In genomic region chr15:87624610-87625091, GRCm38 (mm10) we compare ENCODE assay signal across 9 mouse cellular contexts.
DNase-seq lines count a peak whose midpoint lies in the region; ATAC-seq and TF ChIP-seq lines count a peak whose summit lies in the region.
"Had no signal": no experiment of that assay in that cellular context is flagged by ENCODE, and none has a peak within 500 bp of the region (broad histone marks: within the 10 kb centered on the region; RNA-seq: fewer than 3 reads in every experiment).

No protein-coding gene starts in this region.

- peak overlapping the region; percentile 28; the same call in 1 of the 2 replicates for H3K27ac ChIP-seq in embryonic facial prominence, embryonic 13.5 days
- H3K27ac ChIP-seq in intestine, embryonic 16.5 days (ENCODE audit: low read length): no peak overlapping the region
- peak overlapping the region; percentile 89 for H3K27ac ChIP-seq in midbrain, postnatal 0 days (ENCODE audit: low read depth, low read length)

- under 1% methylated on average over 53 of the region's 76 CpGs for WGBS in embryonic facial prominence, embryonic 13.5 days
- under 1% methylated on average over 39 of the region's 76 CpGs for WGBS in intestine, embryonic 16.5 days
- WGBS in midbrain, postnatal 0 days: 3% methylated on average over 7 of the region's 76 CpGs

- peak overlapping the region; percentile 94 for H3K4me2 ChIP-seq in embryonic facial prominence, embryonic 13.5 days
- peak overlapping the region; percentile 98 for H3K4me2 ChIP-seq in intestine, embryonic 16.5 days (ENCODE audit: low read depth, low read length)
- H3K4me2 ChIP-seq in midbrain, postnatal 0 days (ENCODE audit: low read depth, low read length, poor library complexity, severe bottlenecking): peak overlapping the region; percentile 77

- peak overlapping the region; percentile 81 for H3K4me3 ChIP-seq in E14TG2a.4 (replicated peaks; ENCODE audit: low read length)
- peak overlapping the region; percentile 67 for H3K4me3 ChIP-seq in embryonic facial prominence, embryonic 13.5 days
- H3K4me3 ChIP-seq in intestine, embryonic 16.5 days (ENCODE audit: low read length): peak overlapping the region; percentile 61
- H3K4me3 ChIP-seq in midbrain, postnatal 0 days (ENCODE audit: low read depth, low read length): peak overlapping the region; percentile 82

- peak overlapping the region; percentile 78 for H3K9ac ChIP-seq in embryonic facial prominence, embryonic 13.5 days
- peak overlapping the region; percentile 68 for H3K9ac ChIP-seq in intestine, embryonic 16.5 days (ENCODE audit: low read depth, low read length)
- H3K9ac ChIP-seq in midbrain, postnatal 0 days (replicated peaks; ENCODE audit: low read length, poor library complexity, severe bottlenecking): peak overlapping the region; percentile 92

- no peaks in the 10 kb centered on the region for H3K36me3 ChIP-seq in E14TG2a.4 (ENCODE audit: insufficient read depth, low read length)
- no peaks in the 10 kb centered on the region for H3K36me3 ChIP-seq in embryonic facial prominence, embryonic 13.5 days
- no peaks in the 10 kb centered on the region for H3K36me3 ChIP-seq in intestine, embryonic 16.5 days (ENCODE audit: control insufficient read depth, insufficient read depth, low read length)
- no peaks in the 10 kb centered on the region for H3K36me3 ChIP-seq in midbrain, postnatal 0 days (ENCODE audit: insufficient read depth, low read length)
- H3K36me3 ChIP-seq: G1E had no signal

- DNase-seq in gastrocnemius, postnatal 4 days (ENCODE audit: low spot score in 2 of 2): peak; percentile 29 to 32
- DNase-seq in gastrocnemius, adult 18-20 months (ENCODE audit: low spot score): no peak
- peak; percentile 37 for DNase-seq in midbrain, postnatal 0 days (ENCODE audit: low spot score)
- DNase-seq in c-Kit-positive CD71-positive TER-119-positive erythroid progenitor cells, embryonic 14.5 days (ENCODE audit: low spot score): no peak
- DNase-seq in ovary, postnatal 10 days (ENCODE audit: low spot score): no peak

- peaks cover 54% of the 10 kb centered on the region for H3K27me3 ChIP-seq in E14TG2a.4 (ENCODE audit: insufficient read depth, low read length)
- H3K27me3 ChIP-seq in embryonic facial prominence, embryonic 13.5 days: peaks cover 49% of the 10 kb centered on the region
- peaks cover 49% of the 10 kb centered on the region for H3K27me3 ChIP-seq in intestine, embryonic 16.5 days (replicated peaks; ENCODE audit: control insufficient read depth, insufficient read depth, low read length)
- no peaks in the 10 kb centered on the region for H3K27me3 ChIP-seq in midbrain, postnatal 0 days (ENCODE audit: insufficient read depth, low read length)

- no peak; the same call in 1 of the 2 replicates for ATAC-seq in embryonic facial prominence, embryonic 13.5 days (ENCODE audit: insufficient number of reproducible peaks, insufficient read depth, low FRiP score, low TSS enrichment, low read depth)
- peak; percentile 70 for ATAC-seq in intestine, embryonic 16.5 days
- peak; percentile 6; the same call in 1 of the 2 replicates for ATAC-seq in midbrain, postnatal 0 days (ENCODE audit: low FRiP score)

- TF ChIP-seq CTCF in E14TG2a.4 (conservative IDR thresholded peaks at IDR 0.05; ENCODE audit: low read length): no peak
- TF ChIP-seq CTCF in midbrain, postnatal 0 days (IDR thresholded peaks at IDR 0.05): no peak

- no peaks in the 10 kb centered on the region for H3K9me3 ChIP-seq in E14TG2a.4 (ENCODE audit: low read length)
- H3K9me3 ChIP-seq in embryonic facial prominence, embryonic 13.5 days: no peaks in the 10 kb centered on the region
- no peaks in the 10 kb centered on the region for H3K9me3 ChIP-seq in intestine, embryonic 16.5 days (ENCODE audit: control insufficient read depth, low read length)
- no peaks in the 10 kb centered on the region for H3K9me3 ChIP-seq in midbrain, postnatal 0 days (ENCODE audit: low read length)

- peaks cover 12% of the 10 kb centered on the region; the same call in 1 of the 2 replicates for H3K4me1 ChIP-seq in E14TG2a.4 (replicated peaks; ENCODE audit: low read depth, low read length)
- H3K4me1 ChIP-seq in embryonic facial prominence, embryonic 13.5 days: peaks cover 7% of the 10 kb centered on the region
- H3K4me1 ChIP-seq in intestine, embryonic 16.5 days (ENCODE audit: control insufficient read depth, insufficient read depth, low read length): no peaks in the 10 kb centered on the region
- H3K4me1 ChIP-seq in midbrain, postnatal 0 days (ENCODE audit: insufficient read depth, low read length): peaks cover 27% of the 10 kb centered on the region

Comparison
In these comparisons a context has a peak if more than half of its experiments do, and no peak if none do; other contexts are left out.
1. DNase-seq: peak in gastrocnemius, postnatal 4 days (2 of 2) and midbrain, postnatal 0 days (single experiment); none in gastrocnemius, adult 18-20 months (single experiment), c-Kit-positive CD71-positive TER-119-positive erythroid progenitor cells, embryonic 14.5 days (single experiment) and ovary, postnatal 10 days (single experiment).
2. Peak in every context shown above with its lines, with median percentiles within 50 percentile points of each other: H3K4me3 ChIP-seq, H3K4me2 ChIP-seq and H3K9ac ChIP-seq.